8 mouse cellular contexts compared by ENCODE assay signal in the genomic region with DNA sequence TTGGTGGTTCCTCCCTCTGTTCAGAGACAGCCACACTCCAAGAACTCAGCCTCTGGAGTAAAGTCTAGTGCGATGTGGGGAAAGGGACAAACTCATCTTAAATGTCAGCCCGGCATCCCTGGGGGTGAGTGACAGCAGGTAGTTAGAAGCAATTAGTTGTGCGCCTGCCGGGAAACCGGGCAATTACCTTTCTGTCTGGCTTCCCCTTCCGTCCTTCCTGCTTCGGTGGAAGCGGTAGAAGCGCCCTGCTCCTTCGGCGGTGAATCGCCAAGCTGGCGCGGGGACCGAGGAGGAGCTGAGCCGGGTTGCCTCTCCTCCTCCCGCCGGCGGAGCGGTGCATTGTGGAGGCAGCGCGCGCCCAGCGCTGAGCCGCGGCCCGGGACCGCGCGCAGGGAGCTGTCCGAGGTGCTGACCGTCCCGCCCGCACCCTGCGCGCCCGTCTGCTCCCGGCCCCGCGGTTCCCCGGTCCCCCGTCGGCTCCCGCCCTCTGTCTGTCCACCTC. TPM values are rescaled to one million over a fixed set of nuclear protein-coding genes. Genes with fewer than 3 reads are reported as not detected.
DNase-seq lines count a peak whose midpoint lies in the region; ATAC-seq and TF ChIP-seq lines count a peak whose summit lies in the region.

Gene Akain1, plus strand, starts transcription at position 337 of the 502 bp plus-strand sequence.

- H3K4me1 ChIP-seq in brown adipose tissue, adult 24 weeks (ENCODE audit: control insufficient read depth, insufficient read depth, insufficient read length, low read length) = no peaks in the 10 kb centered on the region
- H3K4me1 ChIP-seq in heart, embryonic 14.5 days (ENCODE audit: control insufficient read depth in 2 of 2, insufficient read depth in 2 of 2, low read length in 2 of 2) = peaks cover 4% of the 10 kb centered on the region in 2 experiments; a peak in 2 of 4 replicates
- H3K4me1 ChIP-seq in kidney, postnatal 0 days (replicated peaks; ENCODE audit: insufficient read depth, low read length) = 0 out of 2 replicates have a peak, but pooled peaks cover 6% of the 10 kb centered on the region
- peaks cover 3% of the 10 kb centered on the region for H3K4me1 ChIP-seq in liver, embryonic 16.5 days (ENCODE audit: control insufficient read depth, low read depth, low read length)
- H3K4me1 ChIP-seq in neural tube, embryonic 13.5 days (replicated peaks) = peaks cover 15% of the 10 kb centered on the region

- H3K36me3 ChIP-seq in heart, embryonic 14.5 days (ENCODE audit: control insufficient read depth, insufficient read depth, low read length) = no peaks in the 10 kb centered on the region
- no peaks in the 10 kb centered on the region for H3K36me3 ChIP-seq in kidney, postnatal 0 days (ENCODE audit: insufficient read depth, low read length)
- H3K36me3 ChIP-seq in liver, embryonic 16.5 days (ENCODE audit: control insufficient read depth, insufficient read depth) = no peaks in the 10 kb centered on the region
- H3K36me3 ChIP-seq in neural tube, embryonic 13.5 days = no peaks in the 10 kb centered on the region

- peak; percentile 89 for ATAC-seq in CD4-positive, CD25-positive, alpha-beta regulatory T cell, adult 4 months
- ATAC-seq in heart, embryonic 14.5 days (ENCODE audit: insufficient number of reproducible peaks, insufficient read depth, low FRiP score, low read depth) = peak; percentile 89
- peak; percentile 95 for ATAC-seq in kidney, postnatal 0 days (replicated peaks; ENCODE audit: low FRiP score, low read depth)
- ATAC-seq in liver, embryonic 16.5 days (ENCODE audit: low read depth) = peak; percentile 81
- peak; percentile 88 for ATAC-seq in neural tube, embryonic 13.5 days (ENCODE audit: low read depth)

- H3K4me2 ChIP-seq in heart, embryonic 14.5 days (ENCODE audit: low read length) = peak within 1 kb of the TSS; percentile 90
- H3K4me2 ChIP-seq in kidney, postnatal 0 days (ENCODE audit: low read length) = peak within 1 kb of the TSS; percentile 56
- peak within 1 kb of the TSS; percentile 61 for H3K4me2 ChIP-seq in liver, embryonic 16.5 days (ENCODE audit: low read depth, low read length)
- peak within 1 kb of the TSS; percentile 92 for H3K4me2 ChIP-seq in neural tube, embryonic 13.5 days

- no peak for TF ChIP-seq CTCF in kidney, postnatal 0 days (IDR thresholded peaks at IDR 0.05; ENCODE audit: low read depth)

- no peak within 1 kb of the TSS for H3K27ac ChIP-seq in brown adipose tissue, adult 24 weeks (replicated peaks; ENCODE audit: low read depth, low read length)
- no peak within 1 kb of the TSS for H3K27ac ChIP-seq in heart, embryonic 14.5 days (replicated peaks in 1 of 2; ENCODE audit: control insufficient read depth in 1 of 2, insufficient read depth in 1 of 2, low read depth in 2 of 2, low read length in 2 of 2)
- no peak within 1 kb of the TSS for H3K27ac ChIP-seq in kidney, postnatal 0 days
- no peak within 1 kb of the TSS for H3K27ac ChIP-seq in liver, embryonic 16.5 days (ENCODE audit: low read length)
- no peak within 1 kb of the TSS for H3K27ac ChIP-seq in neural tube, embryonic 13.5 days (replicated peaks)

- DNase-seq in fibroblast of lung, adult 2 months (ENCODE audit: low read depth) = peak; percentile 5
- peak; percentile 80 for DNase-seq in kidney, postnatal 0 days (ENCODE audit: low spot score)
- DNase-seq in testis, postnatal 10 days (ENCODE audit: low spot score) = peak; percentile 87

- H3K9ac ChIP-seq in heart, embryonic 14.5 days (ENCODE audit: low read length) = peak within 1 kb of the TSS; percentile 48
- H3K9ac ChIP-seq in kidney, postnatal 0 days (ENCODE audit: low read depth, low read length) = 0 out of 2 replicates have a peak within 1 kb of the TSS, but pooled peaks have one; percentile 19
- H3K9ac ChIP-seq in liver, embryonic 16.5 days (ENCODE audit: low read depth, low read length) = no peak within 1 kb of the TSS
- H3K9ac ChIP-seq in neural tube, embryonic 13.5 days = peak within 1 kb of the TSS; percentile 70

- H3K4me3 ChIP-seq in brown adipose tissue, adult 24 weeks (ENCODE audit: insufficient read depth, low read depth, low read length) = peak within 1 kb of the TSS; percentile 28
- H3K4me3 ChIP-seq in heart, embryonic 14.5 days (ENCODE audit: control insufficient read depth in 1 of 2, insufficient read depth in 1 of 2, low read depth in 1 of 2, low read length in 2 of 2) = peak within 1 kb of the TSS; percentile 39 to 57
- peak within 1 kb of the TSS; percentile 20 for H3K4me3 ChIP-seq in kidney, postnatal 0 days (replicated peaks; ENCODE audit: low read depth, low read length)
- H3K4me3 ChIP-seq in liver, embryonic 16.5 days (ENCODE audit: low read depth, low read length) = peak within 1 kb of the TSS; percentile 35
- peak within 1 kb of the TSS; percentile 58 for H3K4me3 ChIP-seq in neural tube, embryonic 13.5 days

- 0% methylated on average over 43 of the region's 44 CpGs for WGBS in heart, embryonic 14.5 days
- 0% methylated on average over 42 of the region's 44 CpGs for WGBS in kidney, postnatal 0 days
- WGBS in liver, embryonic 16.5 days (ENCODE audit: insufficient replicate concordance) = under 1% methylated on average over 44 of the region's 44 CpGs
- 1% methylated on average over 30 of the region's 44 CpGs for WGBS in neural tube, embryonic 13.5 days

- H3K9me3 ChIP-seq in heart, embryonic 14.5 days (ENCODE audit: control insufficient read depth, low read length) = no peaks in the 10 kb centered on the region
- H3K9me3 ChIP-seq in kidney, postnatal 0 days (replicated peaks; ENCODE audit: low read length) = no peaks in the 10 kb centered on the region
- H3K9me3 ChIP-seq in liver, embryonic 16.5 days (replicated peaks; ENCODE audit: control insufficient read depth, low read length) = no peaks in the 10 kb centered on the region
- H3K9me3 ChIP-seq in neural tube, embryonic 13.5 days = no peaks in the 10 kb centered on the region

- peaks cover 24% of the 10 kb centered on the region for H3K27me3 ChIP-seq in heart, embryonic 14.5 days (ENCODE audit: control insufficient read depth, insufficient read depth, low read length)
- H3K27me3 ChIP-seq in kidney, postnatal 0 days (ENCODE audit: insufficient read depth, low read length) = peaks cover 11% of the 10 kb centered on the region
- H3K27me3 ChIP-seq in liver, embryonic 16.5 days (ENCODE audit: control insufficient read depth, insufficient read depth, low read depth, low read length) = peaks cover 30% of the 10 kb centered on the region
- H3K27me3 ChIP-seq in neural tube, embryonic 13.5 days = peaks cover 63% of the 10 kb centered on the region

RNA-seq across cellular contexts. Expression of gene Akain1, which starts in this region (rescaled TPM):
- not detected for polyA plus RNA-seq in CD4-positive, CD25-positive, alpha-beta regulatory T cell, adult 4 months (2017; shearing (Covaris generic))
- polyA plus RNA-seq in brown adipose tissue, adult 24 weeks (2012; ENCODE audit: insufficient read depth, insufficient read length, missing spikeins) = not detected in 2 replicates
- 0.13 TPM in 1 of 2 replicates, not detected in the other for polyA plus RNA-seq in heart, embryonic 14.5 days (2014; fragmentation: Nextera tagmentation; extraction: Ambion mirVana)
- not detected in 2 replicates for polyA plus RNA-seq in kidney, postnatal 0 days (2015; fragmentation: Nextera tagmentation; extraction: Ambion mirVana)
- not detected in 2 replicates for polyA plus RNA-seq in liver, embryonic 16.5 days (2015; fragmentation: Nextera tagmentation; extraction: Ambion mirVana)
- 2.4 and 2.5 TPM in 2 replicates for polyA plus RNA-seq in neural tube, embryonic 13.5 days (2015; fragmentation: Nextera tagmentation; extraction: Ambion mirVana)

Comparison
In these comparisons a context has a peak if more than half of its experiments do, and no peak if none do; other contexts are left out.
1. Peak in ATAC-seq in CD4-positive, CD25-positive, alpha-beta regulatory T cell, adult 4 months; RNA of the gene not detected or under 1 TPM.
2. Peak in ATAC-seq, H3K4me3 ChIP-seq, H3K9ac ChIP-seq and H3K4me2 ChIP-seq in heart, embryonic 14.5 days; RNA of the gene not detected or under 1 TPM.
3. Peak in DNase-seq, ATAC-seq, H3K4me3 ChIP-seq, H3K9ac ChIP-seq and H3K4me2 ChIP-seq in kidney, postnatal 0 days; RNA of the gene not detected or under 1 TPM.
4. Peak in ATAC-seq, H3K4me3 ChIP-seq and H3K4me2 ChIP-seq in liver, embryonic 16.5 days; RNA of the gene not detected or under 1 TPM.
5. DNase-seq: peak in every context shown above with its lines; median percentile 87 in testis, postnatal 10 days; 80 in kidney, postnatal 0 days; 5 in fibroblast of lung, adult 2 months.